Mouse (Mus musculus) kidney, adult 18-20 months (tissue): ENCODE measurements around the gene Itgad.

Source experiments
- DNase-seq: peaks from one replicate; pipeline ENCODE4 v3.0.0; 2021

Itgad gene

DNA sequence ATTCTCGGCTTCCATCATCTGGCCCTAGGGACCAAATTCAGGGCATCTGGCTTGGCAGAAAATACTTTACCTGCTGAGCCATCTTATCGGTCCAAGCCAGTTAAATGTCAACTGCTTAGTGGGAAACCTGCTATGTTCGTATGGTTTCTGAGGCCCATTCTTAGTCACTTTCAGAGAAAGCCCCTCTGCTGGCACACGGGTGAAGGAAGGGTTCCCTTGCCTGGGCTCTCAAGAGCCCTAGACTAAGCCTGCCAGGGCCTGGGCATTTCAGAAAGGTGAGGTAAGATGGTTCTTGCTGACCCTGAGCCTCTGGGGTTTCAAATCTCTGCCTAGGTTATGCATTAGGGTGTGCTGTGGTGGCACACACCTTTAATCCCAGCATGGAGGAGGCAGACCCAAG, 91.4 kb downstream of the Itgad start:
- DNase-seq, result no peak

DNA sequence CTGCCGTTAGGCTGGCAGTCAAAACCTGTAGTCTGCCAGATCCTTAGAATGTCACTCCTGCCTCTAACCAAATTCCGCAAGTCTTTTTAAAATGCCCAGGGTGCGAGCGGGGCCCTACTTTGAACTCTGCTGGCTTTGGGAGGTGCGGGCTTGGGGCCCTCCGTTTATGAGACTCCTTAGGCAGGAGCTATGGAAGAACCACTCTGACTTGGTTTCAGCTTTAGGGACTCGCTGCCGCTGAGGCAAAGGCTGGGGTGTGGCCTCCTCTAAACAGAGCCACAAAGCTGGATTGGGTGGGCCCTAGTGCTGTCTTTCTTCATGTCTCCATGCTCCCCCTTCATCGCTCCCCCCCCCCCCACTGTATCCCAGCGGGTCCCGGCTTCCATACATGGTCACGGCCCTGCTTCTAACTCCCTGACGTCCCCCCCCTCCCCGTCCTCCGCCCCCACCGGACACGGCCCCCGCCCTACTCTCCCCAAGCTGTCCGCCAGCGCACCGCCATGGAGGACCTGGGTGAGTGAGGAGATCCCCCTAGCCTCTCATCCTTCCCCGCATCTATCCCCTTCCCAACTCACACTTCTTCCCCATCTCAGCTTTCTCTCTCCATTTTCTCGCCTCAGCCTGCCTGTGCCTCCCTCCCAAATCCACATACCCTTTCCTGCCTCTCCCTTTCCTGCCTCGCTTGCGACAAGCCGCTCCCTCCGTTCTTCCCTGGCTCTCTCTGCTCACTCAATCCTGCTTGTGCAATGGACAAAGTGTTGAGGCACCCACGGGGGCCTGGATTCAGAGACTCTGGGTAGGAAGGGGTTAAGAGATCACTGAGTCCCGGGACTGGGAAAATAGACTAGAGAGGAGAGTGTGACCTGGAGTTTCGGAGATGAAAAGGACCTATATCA, 92.6 kb downstream of the Itgad start, which contains the start of gene Tgfb1i1:
Gene Tgfb1i1 (plus strand): TSS at position 317 of the 896 bp plus-strand sequence.
- peak; percentile 47 for DNase-seq

- peak; percentile 84 for DNase-seq
These were observed 93.3 kb downstream of the Itgad start for GRCm38 (mm10) chr7:128247443-128247842.

DNA sequence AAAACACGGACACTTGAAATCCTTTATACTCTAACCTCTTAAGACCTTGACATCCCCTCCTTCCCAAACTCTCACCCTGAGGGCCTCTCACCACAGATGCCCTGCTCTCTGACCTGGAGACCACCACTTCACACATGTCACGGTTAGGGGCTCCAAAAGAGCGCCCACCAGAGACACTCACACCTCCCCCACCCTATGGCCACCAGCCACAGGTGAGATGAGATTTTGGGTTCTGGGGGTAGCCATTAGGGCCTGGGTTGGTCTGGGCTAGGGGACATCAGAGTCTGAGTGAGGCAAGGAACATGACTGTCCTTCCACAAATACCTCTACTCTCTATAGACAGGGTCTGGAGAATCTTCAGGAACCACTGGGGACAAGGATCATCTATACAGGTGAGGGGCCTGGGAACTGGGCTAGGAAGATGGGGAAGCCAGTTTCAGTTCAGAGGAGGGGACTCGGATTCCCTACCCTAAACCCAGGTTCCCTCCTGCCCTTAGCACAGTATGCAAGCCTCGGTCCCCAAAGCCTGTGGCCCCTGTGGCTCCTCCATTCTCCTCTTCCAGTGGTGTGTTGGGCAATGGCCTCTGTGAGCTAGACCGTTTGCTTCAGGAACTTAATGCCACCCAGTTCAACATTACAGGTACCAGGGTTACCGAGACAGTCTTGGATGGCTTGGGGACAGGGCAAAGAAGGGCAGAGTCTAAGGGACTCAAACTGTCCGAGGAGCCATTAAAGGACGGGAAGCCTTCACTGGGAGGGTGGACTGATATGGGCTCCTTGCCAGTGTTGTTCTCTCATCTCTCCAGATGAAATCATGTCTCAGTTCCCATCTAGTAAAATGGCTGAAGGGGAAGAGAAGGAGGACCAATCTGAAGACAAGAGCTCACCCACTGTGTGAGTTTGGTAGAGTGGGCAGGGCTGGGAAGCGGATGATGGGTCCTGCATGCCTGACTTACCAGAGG, 94.2 kb downstream of the Itgad start:
- no peak for DNase-seq

DNA sequence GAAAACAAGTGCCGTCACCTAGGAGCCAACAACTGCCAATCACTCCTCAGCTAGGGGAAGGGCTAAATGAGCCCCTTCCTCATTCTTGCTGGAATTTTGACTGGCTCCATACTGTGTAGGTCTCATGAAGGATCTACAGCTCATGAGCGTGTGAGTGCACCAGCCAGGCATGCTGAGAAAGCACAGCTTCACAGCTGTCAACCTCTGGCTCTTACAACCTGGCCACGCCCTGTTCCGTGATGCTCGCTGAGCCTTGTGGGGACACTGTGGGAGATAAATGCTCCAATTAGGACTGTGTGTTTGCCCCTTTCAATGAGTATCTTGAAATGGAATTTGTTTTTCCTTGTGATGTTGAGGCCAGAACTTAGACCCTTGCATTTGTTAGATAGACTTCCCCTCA, 95.8 kb downstream of the Itgad start:
- DNase-seq, result no peak

DNA sequence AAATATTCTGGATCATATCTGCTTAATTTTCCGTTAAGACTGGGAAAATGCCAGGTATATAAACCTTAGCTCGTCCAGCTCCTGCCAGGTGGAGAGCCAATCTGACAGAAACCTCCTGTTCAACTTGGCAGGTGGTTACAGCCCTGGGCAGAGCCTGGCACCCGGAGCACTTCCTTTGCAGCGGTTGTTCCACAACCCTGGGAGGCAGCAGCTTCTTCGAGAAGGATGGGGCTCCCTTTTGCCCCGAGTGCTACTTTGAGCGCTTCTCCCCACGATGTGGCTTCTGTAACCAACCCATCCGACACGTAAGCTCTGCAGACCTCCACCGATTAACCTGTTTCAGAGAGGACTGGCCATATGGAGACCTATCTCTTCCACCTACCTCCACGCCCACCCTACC, 97.8 kb downstream of the Itgad start:
- no peak for DNase-seq

GRCm38 (mm10) chr7:128252609-128253008, 98.4 kb downstream of the Itgad start:
- no peak for DNase-seq

DNA sequence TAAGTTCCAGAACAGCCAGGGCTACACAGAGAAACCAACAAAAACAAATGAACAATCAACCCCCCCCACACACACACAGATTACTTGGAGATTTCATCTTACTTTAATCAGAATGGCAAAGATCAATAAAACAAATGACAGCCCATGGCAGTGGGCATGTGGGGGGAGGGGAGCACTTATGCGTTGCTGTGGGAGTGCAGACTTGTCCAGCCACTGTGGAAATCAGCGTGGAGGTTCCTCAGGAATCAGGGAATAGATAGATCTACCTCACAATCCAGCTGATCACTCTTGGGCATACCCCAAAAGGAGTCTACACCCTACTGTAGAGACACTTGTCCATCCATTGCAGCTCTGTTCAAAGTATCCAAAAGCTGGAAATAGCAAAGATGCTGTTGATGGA, 100.8 kb downstream of the Itgad start:
- no peak for DNase-seq

- DNase-seq, result no peak
These were observed 101.6 kb downstream of the Itgad start for GRCm38 (mm10) chr7:128255757-128256156.

- DNase-seq, result no peak
These were observed 102.7 kb downstream of the Itgad start for GRCm38 (mm10) chr7:128256783-128257334.

DNA sequence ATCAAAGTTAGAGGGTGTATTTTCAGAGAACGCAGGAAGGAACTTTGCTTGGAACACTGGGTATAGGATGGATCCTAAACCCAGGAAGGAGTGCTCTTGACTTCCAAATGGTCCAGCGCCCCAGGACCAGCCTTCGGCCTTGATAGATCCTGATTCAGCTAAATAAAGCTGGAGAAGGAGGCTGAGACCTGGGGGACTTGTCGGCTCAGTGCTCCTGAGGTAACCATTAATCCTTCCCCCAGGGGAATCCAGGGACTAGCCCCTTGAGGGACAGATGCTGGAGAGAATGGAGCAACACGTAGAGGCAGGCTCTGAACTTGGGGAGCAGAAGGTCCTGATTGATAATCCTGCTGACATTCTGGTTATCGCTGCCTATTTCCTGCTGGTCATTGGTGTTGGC, 111.2 kb downstream of the Itgad start, which contains the start of gene Slc5a2:
Gene Slc5a2 (plus strand): TSS at position 247 of the 400 bp plus-strand sequence.
- DNase-seq, result no peak

DNA sequence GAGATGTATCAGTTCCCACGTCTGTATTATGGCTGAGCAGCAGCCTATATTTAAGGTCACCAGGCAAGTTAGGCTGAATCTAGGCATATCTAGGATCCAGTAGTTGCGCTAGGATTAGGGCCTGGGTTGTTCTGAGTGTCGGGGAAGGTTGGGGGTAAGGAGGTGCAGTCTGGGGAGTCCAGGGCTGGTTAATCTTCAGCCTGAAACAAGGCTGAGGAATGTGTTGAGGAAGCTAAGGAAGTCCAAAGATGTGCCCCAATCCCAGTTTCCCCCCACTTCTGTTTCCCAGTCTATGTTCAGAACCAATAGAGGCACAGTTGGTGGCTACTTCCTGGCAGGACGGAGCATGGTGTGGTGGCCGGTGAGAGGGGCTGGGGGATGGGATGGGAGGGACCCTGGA, 111.9 kb downstream of the Itgad start:
- no peak for DNase-seq

- DNase-seq, result peak; percentile 35
These were observed 113.2 kb downstream of the Itgad start for GRCm38 (mm10) chr7:128267391-128267790.

- DNase-seq, result no peak
These were observed 113.6 kb downstream of the Itgad start for GRCm38 (mm10) chr7:128267813-128268212.

DNA sequence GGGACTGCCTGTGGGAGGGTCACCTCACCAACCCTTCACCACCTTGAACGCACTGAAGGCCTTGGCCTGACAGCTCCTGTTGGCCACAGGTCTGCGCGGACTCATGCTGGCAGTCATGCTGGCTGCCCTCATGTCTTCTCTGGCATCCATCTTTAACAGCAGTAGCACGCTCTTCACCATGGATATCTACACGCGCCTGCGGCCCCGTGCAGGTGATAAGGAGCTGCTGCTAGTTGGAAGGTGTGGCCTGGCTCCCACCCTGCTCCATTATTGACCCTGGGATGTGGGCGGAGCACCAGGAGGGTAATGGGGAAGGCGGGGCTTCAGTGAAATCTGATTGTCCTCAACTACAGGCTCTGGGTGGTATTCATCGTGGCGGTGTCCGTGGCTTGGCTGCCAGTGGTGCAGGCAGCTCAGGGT, 116.3 kb downstream of the Itgad start:
- no peak for DNase-seq

DNA sequence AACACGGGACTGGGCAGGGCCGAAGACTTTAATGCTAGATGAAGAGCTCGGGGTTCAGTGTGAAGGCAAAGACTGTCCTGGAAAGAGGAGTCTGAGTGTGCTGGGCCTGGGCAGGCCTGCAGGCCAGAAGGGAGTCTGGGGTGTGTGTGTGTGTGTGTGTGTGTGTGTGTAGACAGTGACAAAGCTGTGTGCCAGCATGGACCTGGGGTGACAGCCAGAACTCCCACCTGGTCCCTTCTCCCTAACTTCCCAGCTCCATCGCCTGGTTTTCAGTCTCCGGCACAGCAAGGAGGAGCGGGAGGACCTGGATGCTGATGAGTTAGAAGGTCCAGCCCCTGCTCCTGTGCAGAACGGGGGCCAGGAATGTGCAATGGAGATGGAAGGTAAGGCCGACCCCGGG, 117.3 kb downstream of the Itgad start:
- no peak for DNase-seq
